Mouse (Mus musculus): Measurements from ENCODE around the gene Abi3bp. TPM values are rescaled to one million over a fixed set of nuclear protein-coding genes. Genes with fewer than 3 reads are reported as not detected.

Gene Abi3bp
- polyA plus RNA-seq, 1 experiment from 2014 or later: 0.34 TPM

DNA sequence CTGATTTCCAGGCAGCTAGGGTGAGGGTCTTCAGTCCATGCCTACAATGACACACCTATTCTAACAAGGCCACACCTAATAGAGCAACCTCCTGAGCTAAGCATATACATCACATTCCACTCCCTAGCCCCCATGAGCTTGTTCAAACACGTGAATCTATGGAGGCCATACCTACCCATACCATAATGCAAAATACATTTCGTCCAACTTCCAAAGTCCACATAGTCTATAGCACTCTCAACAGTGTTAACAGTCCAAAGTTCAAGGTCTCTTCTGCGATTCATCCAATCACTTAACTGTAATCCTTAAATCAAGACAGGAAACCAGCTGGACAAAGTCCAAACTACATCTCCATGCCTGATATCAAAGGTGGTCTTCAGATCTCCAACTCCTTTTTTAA, 232.4 kb downstream of the Abi3bp start:
- no peaks in the 10 kb centered on the region for H3K27me3 ChIP-seq
- H3K27ac ChIP-seq (replicated peaks): no peak overlapping the region
- ATAC-seq (ENCODE audit: low FRiP score, low read depth): no peak
- H3K4me2 ChIP-seq: no peak overlapping the region
- peaks cover 45% of the 10 kb centered on the region for H3K36me3 ChIP-seq
- 0 out of 2 replicates have a peak, but pooled peaks cover 5% of the 10 kb centered on the region for H3K4me1 ChIP-seq (replicated peaks)
- no peaks in the 10 kb centered on the region for H3K9me3 ChIP-seq
- WGBS: 95% methylated on average over 3 of the region's 3 CpGs
- no peak overlapping the region for H3K9ac ChIP-seq
- no peak overlapping the region for H3K4me3 ChIP-seq

DNA sequence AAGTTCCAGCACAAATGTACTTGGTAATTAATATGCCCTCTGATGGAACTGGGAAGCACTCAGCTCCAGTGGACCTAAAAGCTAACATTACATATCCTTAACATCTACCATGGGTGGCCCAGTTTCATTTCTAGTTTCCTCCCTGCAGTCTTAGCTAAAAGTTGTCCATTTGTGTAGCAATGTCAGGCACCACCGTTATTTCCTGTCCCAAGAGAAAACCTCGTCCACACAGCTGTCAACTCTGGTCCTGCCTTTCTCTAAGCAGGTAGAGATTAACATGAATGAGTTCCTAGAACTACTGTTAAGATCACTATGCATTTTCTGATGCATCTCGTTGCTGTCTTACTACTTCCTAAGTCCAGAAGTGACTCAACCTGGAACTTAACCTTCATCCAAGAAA, 237.9 kb downstream of the Abi3bp start:
- H3K4me1 ChIP-seq (replicated peaks): peaks cover 26% of the 10 kb centered on the region
- H3K27ac ChIP-seq (replicated peaks): no peak overlapping the region
- no peaks in the 10 kb centered on the region for H3K27me3 ChIP-seq
- H3K36me3 ChIP-seq: peaks cover 18% of the 10 kb centered on the region
- no peak for ATAC-seq (ENCODE audit: low FRiP score, low read depth)
- H3K9me3 ChIP-seq: no peaks in the 10 kb centered on the region
- WGBS: 79% methylated on average over 3 of the region's 3 CpGs
- no peak overlapping the region for H3K9ac ChIP-seq
- H3K4me2 ChIP-seq: peak overlapping the region; percentile 80
- H3K4me3 ChIP-seq: peak overlapping the region; percentile 85; the same call in 1 of the 2 replicates

DNA sequence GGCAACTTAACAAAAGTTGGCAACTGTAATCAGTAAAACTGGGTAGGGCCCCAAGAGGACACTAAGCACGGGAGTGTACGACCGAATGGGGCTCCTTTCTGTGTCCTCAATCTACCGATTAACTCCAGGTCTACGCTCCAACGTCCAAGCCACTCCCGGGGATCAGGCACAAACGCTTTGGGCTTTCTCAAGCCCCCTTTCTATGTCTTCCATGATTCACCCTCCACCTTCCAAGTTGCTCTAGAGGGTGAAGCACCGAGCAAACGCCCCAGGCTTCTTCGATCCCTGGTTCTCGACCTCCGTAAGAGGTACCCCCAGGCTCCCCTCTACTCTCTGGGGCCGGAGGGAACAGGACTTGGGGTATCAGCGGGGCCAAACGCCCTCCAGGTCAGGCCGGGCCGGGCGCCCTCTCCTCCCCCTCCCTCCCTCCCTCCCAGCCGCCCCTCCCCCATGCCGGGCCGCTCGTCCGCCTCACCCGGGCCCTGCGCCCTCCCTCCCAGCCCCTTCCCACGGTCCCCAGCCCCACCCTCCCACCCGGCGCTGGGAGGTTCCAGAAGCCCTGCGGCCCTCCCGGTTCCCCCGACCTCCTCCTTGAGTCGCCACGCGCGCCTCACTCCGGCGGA, 239.0 kb downstream of the Abi3bp start:
- H3K27me3 ChIP-seq: no peaks in the 10 kb centered on the region
- H3K27ac ChIP-seq (replicated peaks): peak overlapping the region; percentile 98
- H3K36me3 ChIP-seq: peaks cover 8% of the 10 kb centered on the region
- peak overlapping the region; percentile 80 for H3K9ac ChIP-seq
- peak; percentile 76 for ATAC-seq (ENCODE audit: low FRiP score, low read depth)
- WGBS: under 1% methylated on average over 35 of the region's 38 CpGs
- H3K4me3 ChIP-seq: peak overlapping the region; percentile 85
- H3K9me3 ChIP-seq: no peaks in the 10 kb centered on the region
- peak overlapping the region; percentile 80 for H3K4me2 ChIP-seq
- H3K4me1 ChIP-seq (replicated peaks): peaks cover 26% of the 10 kb centered on the region

DNA sequence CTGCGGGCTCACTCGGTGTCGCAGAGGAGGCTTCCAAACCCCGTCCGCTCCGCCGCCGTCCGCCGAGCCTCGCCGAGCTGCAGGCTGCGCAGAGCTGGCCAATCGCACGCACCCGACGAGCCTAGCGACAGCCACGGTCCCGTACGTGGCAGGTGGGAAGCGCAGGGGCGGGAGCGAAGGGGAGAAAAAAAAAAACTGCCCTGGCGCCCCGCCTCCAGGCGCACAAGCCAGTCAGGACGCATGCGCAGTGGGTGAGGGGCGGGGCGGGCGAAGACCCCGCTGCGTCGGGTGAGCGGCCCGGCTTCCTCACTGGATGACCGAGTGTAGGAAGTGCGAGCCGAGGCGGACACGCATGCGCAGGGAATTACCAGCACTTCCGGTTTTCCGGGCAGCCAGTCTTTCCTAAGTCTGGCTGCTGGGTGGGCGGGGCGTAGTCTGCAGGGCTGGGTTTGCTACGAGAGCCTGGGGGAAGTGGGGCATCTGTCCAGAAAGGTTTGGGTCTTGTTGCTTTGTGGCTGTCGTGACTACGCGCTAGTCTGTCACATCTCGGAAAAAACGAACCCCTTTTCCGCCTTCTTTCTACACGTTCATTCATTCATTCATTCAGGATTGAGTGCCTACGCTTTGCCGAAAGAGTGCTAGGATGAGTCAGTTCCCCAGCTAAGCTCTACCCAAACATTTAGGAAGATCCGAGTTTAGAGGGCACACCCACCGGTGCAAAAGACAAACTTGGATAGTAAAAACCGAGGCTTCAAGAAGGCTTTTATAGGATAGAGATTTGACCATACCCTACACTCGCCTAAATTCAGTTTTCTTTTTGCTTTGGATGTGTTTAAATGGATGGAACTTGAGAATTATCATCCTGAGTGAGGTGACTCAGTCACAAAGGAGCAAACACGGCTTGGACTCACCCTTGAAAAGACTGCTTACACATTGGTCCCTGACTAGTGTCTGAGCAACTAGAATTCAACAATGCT, 239.8 kb downstream of the Abi3bp start, which contains the start of gene Tfg:
Gene Tfg (minus strand): TSS at position 227 of the 977 bp plus-strand sequence.
- Histone ChIP-seq H3K27ac (replicated peaks) (peak within 1 kb of the TSS; percentile 98), H3K36me3 (peaks cover 1% of the 10 kb centered on the region; the same call in 1 of the 2 replicates), H3K4me2 (peak within 1 kb of the TSS; percentile 80), H3K4me1 (replicated peaks) (peaks cover 26% of the 10 kb centered on the region), H3K27me3 (no peaks in the 10 kb centered on the region), H3K9ac (peak within 1 kb of the TSS; percentile 80), H3K9me3 (no peaks in the 10 kb centered on the region), H3K4me3 (peak within 1 kb of the TSS; percentile 85)
- WGBS: under 1% methylated on average over 61 of the region's 62 CpGs
- peak; percentile 99 for ATAC-seq (ENCODE audit: low FRiP score, low read depth)

DNA sequence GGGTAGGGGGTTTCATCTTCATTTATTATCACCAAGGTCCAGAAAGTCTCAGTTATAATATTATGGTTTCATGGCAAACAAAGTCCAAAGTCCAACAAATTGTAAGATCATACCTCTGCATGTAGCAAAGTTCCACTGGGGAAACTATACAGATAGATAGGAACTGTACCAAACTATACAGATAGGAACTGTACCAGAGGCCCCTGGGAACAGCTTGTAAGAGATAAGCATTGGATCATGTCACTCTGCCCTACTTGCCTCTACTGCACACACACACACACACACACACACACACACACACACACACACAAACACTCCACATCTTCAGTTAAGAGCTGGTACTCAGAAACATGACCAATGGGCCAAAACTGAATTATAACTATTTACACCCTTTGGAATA, 241.4 kb downstream of the Abi3bp start:
- Histone ChIP-seq H3K4me1 (replicated peaks) (peaks cover 26% of the 10 kb centered on the region), H3K27me3 (no peaks in the 10 kb centered on the region), H3K9ac (no peak overlapping the region), H3K9me3 (no peaks in the 10 kb centered on the region), H3K4me2 (no peak overlapping the region), H3K27ac (replicated peaks) (no peak overlapping the region), H3K4me3 (no peak overlapping the region), H3K36me3 (no peaks in the 10 kb centered on the region)
- ATAC-seq (ENCODE audit: low FRiP score, low read depth): no peak

DNA sequence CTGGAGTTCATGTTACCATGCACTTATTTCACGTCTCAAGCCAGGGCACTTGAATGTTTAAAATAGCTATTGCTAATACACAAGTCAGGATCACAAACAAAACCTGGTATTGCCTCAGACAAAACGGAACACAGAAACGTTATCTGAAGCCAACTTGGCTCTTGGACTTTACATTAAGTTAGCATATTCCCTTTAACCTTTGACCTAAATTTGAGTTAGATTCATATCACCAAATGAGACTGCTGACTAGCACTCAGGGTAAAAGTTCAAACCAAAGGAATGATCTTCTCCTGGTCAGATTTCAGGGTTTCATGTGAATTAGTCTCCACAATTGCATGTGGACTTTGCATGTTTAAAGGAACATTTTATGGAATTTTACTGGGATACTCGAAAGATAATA, 244.7 kb downstream of the Abi3bp start:
- no peak for ATAC-seq (ENCODE audit: low FRiP score, low read depth)
- Histone ChIP-seq H3K4me2 (no peak overlapping the region), H3K27ac (replicated peaks) (no peak overlapping the region), H3K4me3 (no peak overlapping the region), H3K9ac (no peak overlapping the region), H3K27me3 (no peaks in the 10 kb centered on the region), H3K4me1 (replicated peaks) (peaks cover 6% of the 10 kb centered on the region), H3K36me3 (no peaks in the 10 kb centered on the region), H3K9me3 (no peaks in the 10 kb centered on the region)
- 75% methylated on average over 4 of the region's 4 CpGs for WGBS

DNA sequence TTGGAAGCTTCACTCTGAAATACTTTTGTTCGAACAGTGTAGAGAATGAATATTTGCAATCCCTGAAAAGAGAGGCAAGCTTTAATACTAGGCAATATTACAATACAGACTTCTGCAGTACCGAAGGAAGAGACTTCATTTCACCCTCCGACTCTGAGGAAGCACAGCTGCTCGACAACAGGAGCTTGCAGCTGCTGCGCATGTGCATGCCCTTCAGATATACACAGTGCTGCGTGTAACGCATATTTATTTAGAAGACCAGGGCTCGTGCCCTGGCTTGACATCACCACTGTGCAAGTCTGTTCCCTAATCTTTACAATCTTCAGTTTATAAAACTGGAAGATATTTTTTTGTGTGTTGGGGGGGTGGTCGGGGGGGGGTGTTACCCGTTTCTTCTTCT, 247.2 kb downstream of the Abi3bp start:
- Histone ChIP-seq H3K9ac (no peak overlapping the region), H3K27me3 (no peaks in the 10 kb centered on the region), H3K4me1 (replicated peaks) (no peaks in the 10 kb centered on the region), H3K4me3 (no peak overlapping the region), H3K9me3 (no peaks in the 10 kb centered on the region), H3K36me3 (no peaks in the 10 kb centered on the region), H3K4me2 (no peak overlapping the region), H3K27ac (replicated peaks) (no peak overlapping the region)
- 79% methylated on average over 10 of the region's 10 CpGs for WGBS
- ATAC-seq (ENCODE audit: low FRiP score, low read depth): no peak

DNA sequence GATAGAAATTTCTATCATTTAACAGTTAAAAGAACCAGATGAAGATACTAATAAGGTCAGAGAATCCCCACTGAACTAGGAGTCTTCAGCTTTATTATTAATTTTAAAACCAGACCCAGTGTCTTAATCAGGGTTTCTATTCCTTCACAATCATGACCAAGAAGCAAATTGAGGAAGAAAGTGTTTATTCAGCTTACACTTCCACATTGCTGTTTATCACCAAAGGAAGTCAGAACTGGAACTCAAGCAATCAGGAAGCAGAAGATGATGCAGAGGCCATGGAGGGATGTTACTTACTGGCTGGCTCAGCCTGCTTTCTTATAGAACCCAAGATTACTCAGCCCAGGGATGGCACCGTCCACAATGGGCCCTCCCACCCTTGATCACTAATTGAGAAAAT, 251.4 kb downstream of the Abi3bp start:
- no peak overlapping the region for H3K9ac ChIP-seq
- 34% methylated on average over 1 of the region's 1 CpGs for WGBS
- H3K36me3 ChIP-seq: no peaks in the 10 kb centered on the region
- H3K9me3 ChIP-seq: no peaks in the 10 kb centered on the region
- no peaks in the 10 kb centered on the region for H3K27me3 ChIP-seq
- ATAC-seq (ENCODE audit: low FRiP score, low read depth): no peak
- no peaks in the 10 kb centered on the region for H3K4me1 ChIP-seq (replicated peaks)
- no peak overlapping the region for H3K4me3 ChIP-seq
- H3K27ac ChIP-seq (replicated peaks): no peak overlapping the region
- H3K4me2 ChIP-seq: no peak overlapping the region

Other genes starting within 250 kb of the Abi3bp start
- gene Tfg, start 239.6 kb downstream of the Abi3bp start, polyA plus RNA-seq (2015; fragmentation: Nextera tagmentation; extraction: Ambion mirVana): 156 and 157 TPM in 2 replicates